Mouse (Mus musculus) liver, adult 2 months (tissue): ENCODE data around the gene Tmem221. TPM values are rescaled to one million over a fixed set of nuclear protein-coding genes. Genes with fewer than 3 reads are reported as not detected.

Source experiments
- DNase-seq: peaks from one replicate; pipeline ENCODE4 v3.0.0-alpha.2; 2011; ENCODE audit warnings: low read depth, low spot score; ENCODE audit errors: extremely low read depth
- H3K27ac ChIP-seq: fragments of 200-500 bp; replicated peaks from 2 replicates; pipeline ENCODE4 v1.5.1; 2012; ENCODE audit warnings: low read depth, mild to moderate bottlenecking, control low read depth, inconsistent platforms, low read length; ENCODE audit not compliant: insufficient read depth
- H3K27me3 ChIP-seq: fragments of 200-500 bp; 2 replicates; pipeline ENCODE4 v1.6.1; 2012; ENCODE audit warnings: mild to moderate bottlenecking, moderate library complexity, low read length, inconsistent platforms; ENCODE audit not compliant: control insufficient read depth, insufficient read depth
- H3K36me3 ChIP-seq: fragments of 200-500 bp; 2 replicates; pipeline ENCODE4 v1.6.1; 2012; ENCODE audit warnings: low read length, inconsistent platforms; ENCODE audit not compliant: control insufficient read depth, insufficient read depth
- H3K4me1 ChIP-seq: fragments of 200-500 bp; 2 replicates; pipeline ENCODE4 v1.6.1; 2011; ENCODE audit warnings: low read length; ENCODE audit not compliant: control insufficient read depth, insufficient read depth
- H3K4me3 ChIP-seq: fragments of 200-500 bp; 2 replicates; pipeline ENCODE4 v1.5.1; 2011; ENCODE audit warnings: low read depth, mild to moderate bottlenecking, control low read depth, low read length, moderate library complexity; ENCODE audit not compliant: insufficient read depth
- H3K79me2 ChIP-seq: fragments of 200-500 bp; 2 replicates; pipeline ENCODE4 v1.6.1; 2012; ENCODE audit warnings: inconsistent platforms, mild to moderate bottlenecking, low read length, moderate library complexity; ENCODE audit not compliant: control insufficient read depth, insufficient read depth
- H3K9ac ChIP-seq: fragments of 200-500 bp; 2 replicates; pipeline ENCODE4 v1.6.1; 2012; ENCODE audit warnings: low read depth, mild to moderate bottlenecking, control low read depth, inconsistent platforms, low read length
- CTCF ChIP-seq: fragments of 200-500 bp; IDR thresholded peaks from 2 replicates; pipeline ENCODE4 v1.5.1; 2011; ENCODE audit warnings: low read depth, low read length, control low read depth
- POLR2A ChIP-seq: fragments of 200-500 bp; IDR thresholded peaks from 2 replicates; pipeline ENCODE4 v1.6.1; 2011; ENCODE audit warnings: low read length, control low read depth; ENCODE audit not compliant: insufficient read depth; ENCODE audit errors: extremely low read depth
- WGBS: fragments of 180-500 bp; shearing (Covaris S2); methylation state at CpG from one replicate; pipeline ENCODE4 v1.1.7; 2018; 5-methylcytosine and 5-hydroxymethylcytosine counted together
- polyA plus RNA-seq: library from polyadenylated mRNA; depleted of rRNA; stranded (reverse); fragments of >200 nt; gene quantifications from 2 replicates; pipeline ENCODE4 v1.2.3, GENCODE M21; 2012; rRNA removed
- total RNA-seq: library from RNA; depleted of rRNA; stranded (reverse); fragments of >200 nt; gene quantifications from 2 replicates; pipeline ENCODE4 v1.2.3, GENCODE M21; 2014; rRNA removed

The Tmem221 gene
- 0.46 and 0.47 TPM in 2 replicates for total RNA-seq
- 0.14 and 0.55 TPM in 2 replicates for polyA plus RNA-seq

DNA sequence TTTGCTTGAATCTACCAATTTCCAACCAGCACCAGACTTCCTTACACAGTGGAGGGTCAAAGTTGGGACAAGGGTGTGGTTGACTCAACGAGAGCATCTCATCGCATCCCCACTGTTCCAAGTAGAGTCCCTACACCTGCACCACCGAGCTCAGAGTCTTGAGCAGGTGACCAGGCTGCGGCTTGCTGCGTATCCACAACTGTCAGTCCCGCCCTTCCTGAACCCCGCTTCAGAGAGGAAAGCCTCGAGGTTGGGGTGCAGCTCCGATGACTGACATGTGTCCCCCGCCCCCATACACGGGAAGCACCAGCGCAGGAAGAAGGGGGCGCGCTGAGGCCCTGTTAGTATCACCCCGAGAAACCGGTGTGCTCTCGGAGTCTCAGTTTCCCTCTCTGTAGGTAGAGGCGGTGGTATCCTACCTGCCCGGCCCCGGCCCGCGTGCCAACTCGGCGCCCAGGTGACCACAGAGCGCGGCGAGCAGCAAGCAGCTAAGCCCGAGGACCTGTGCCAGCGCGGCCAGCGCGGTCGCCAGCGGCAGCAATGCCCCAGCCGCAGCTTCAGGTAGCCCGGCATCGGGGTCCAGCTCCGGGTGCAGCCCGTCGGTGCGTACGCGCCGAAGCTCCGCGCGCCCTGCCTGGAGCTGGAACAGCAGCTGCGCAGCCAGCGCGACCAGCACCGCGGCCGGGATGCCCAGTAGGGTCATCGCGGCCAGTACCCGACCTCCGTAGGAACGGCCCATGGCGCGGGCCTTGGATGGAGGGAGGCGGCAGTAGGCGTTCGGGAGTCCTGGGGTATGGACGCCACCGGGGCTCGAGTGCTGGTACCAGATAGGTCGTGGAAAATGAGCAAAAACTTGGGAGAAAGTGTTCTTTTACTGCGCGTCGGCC lies at the start of gene Tmem221:
TSS of gene Tmem221 (minus strand) at position 801 of the 887 bp plus-strand sequence.
- WGBS: 7% methylated on average over 70 of the region's 70 CpGs
- H3K27me3 ChIP-seq: peaks cover 13% of the 10 kb centered on the region
- H3K36me3 ChIP-seq: no peaks in the 10 kb centered on the region
- H3K4me3 ChIP-seq: peak within 1 kb of the TSS; percentile 71
- DNase-seq: no peak
- TF ChIP-seq CTCF (no peak), POLR2A (no peak)
- H3K4me1 ChIP-seq: peaks cover 8% of the 10 kb centered on the region; the same call in 1 of the 2 replicates
- H3K79me2 ChIP-seq: no peaks in the 10 kb centered on the region
- H3K27ac ChIP-seq: no peak within 1 kb of the TSS
- peak within 1 kb of the TSS; percentile 59 for H3K9ac ChIP-seq

DNA sequence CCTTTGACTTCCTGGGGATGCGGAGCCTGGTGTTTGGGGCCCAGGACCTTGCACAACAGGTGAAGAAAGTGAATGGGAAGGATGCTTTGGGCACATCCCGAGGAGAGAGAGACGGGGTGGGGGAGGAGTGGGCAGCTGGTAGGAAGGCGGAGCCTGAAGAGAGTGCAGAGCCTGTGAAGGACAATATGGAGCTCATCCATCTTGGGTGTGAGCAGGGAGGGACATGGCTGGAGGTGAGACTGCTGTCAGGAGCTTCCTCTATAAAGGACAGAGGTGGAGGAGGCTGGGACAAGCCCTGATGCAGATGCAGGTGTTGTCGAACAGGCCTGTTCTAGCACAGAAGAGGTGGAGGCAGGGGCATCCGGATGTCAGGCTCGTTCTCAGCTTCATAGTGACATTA lies 45.4 kb upstream of the Tmem221 start:
- Histone ChIP-seq H3K4me3 (no peak overlapping the region), H3K27me3 (0 out of 2 replicates have a peak, but pooled peaks cover 3% of the 10 kb centered on the region), H3K79me2 (no peaks in the 10 kb centered on the region), H3K36me3 (no peaks in the 10 kb centered on the region), H3K27ac (no peak overlapping the region), H3K4me1 (no peaks in the 10 kb centered on the region; the same call in 1 of the 2 replicates), H3K9ac (no peak overlapping the region)
- TF ChIP-seq CTCF (no peak), POLR2A (no peak)
- DNase-seq: no peak
- 84% methylated on average over 7 of the region's 7 CpGs for WGBS

DNA sequence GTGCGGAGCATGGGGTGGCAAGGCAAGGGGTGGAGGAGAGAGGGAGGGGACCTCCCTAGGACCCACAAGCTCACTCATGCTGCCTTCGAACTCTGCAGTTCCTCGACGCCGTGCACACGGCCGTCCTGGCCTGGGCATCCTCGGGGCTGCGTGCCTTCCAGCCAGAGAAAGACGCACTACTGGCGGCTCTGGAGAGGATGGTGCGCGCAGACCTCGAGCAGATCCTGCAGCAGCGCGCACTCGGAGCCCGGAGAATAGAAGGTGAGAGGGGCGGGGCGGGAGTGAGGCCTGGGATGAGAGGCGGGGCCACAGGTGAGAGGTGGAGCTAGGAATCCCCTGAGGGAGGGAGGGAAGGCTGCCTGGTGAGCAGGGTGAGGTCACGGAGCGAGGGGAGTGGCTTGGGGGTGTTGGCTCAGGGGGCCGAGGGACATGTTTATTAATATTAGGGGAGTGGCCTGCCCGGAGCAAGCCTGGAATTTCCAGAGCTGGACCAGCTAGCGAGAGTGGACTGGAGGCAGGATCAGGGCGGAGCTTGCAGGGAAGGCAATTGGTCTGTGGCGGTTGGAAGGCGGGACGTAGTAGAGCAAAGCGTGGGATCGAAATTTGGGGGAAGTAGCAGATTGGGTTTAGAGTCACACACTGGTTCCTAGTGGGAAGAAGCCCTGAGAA lies 44.1 kb upstream of the Tmem221 start:
- Histone ChIP-seq H3K36me3 (no peaks in the 10 kb centered on the region), H3K27me3 (0 out of 2 replicates have a peak, but pooled peaks cover 3% of the 10 kb centered on the region), H3K4me3 (peak overlapping the region; percentile 1; the same call in 1 of the 2 replicates), H3K4me1 (no peaks in the 10 kb centered on the region; the same call in 1 of the 2 replicates), H3K79me2 (no peaks in the 10 kb centered on the region), H3K9ac (no peak overlapping the region), H3K27ac (no peak overlapping the region)
- peak; percentile 77 for DNase-seq
- no peak for TF ChIP-seq CTCF
- TF ChIP-seq POLR2A: no peak
- WGBS: 4% methylated on average over 32 of the region's 32 CpGs

DNA sequence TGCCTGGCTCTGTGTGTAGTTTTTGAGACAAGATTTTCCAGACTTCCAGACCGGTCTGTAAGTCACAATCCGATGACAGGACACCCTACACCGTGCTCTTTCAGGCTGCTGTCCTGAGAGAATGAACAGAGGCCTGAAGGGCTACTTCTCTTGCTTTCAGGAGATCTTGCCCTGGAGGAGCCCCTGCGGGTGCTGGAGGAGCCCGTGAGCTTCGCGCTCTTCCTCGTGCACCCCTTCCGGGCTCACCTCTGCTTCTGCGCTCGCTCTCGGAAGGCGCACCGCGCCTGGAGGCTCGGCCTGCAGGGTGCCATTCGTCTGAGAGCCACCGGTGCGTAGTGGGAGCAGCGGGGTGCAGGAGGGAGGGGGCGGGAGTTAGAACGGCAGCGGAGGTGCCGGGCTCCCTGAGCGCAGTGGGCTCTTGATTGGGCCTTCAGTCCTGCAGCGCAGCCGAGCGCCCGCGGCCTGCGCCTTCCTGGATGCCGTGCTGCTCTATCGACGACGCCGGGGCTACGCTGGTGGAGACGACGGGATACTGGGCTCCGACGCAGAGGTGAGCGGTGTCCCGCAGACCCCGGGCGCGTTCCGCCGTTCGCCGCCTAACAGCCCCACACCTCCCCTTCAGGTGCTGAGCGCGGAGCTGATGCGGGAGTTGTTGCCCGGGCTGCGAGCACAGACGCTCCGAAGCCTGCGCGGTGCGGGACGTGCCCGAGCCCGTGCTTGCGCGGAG lies 43.4 kb upstream of the Tmem221 start:
- WGBS: 15% methylated on average over 65 of the region's 65 CpGs
- Histone ChIP-seq H3K4me3 (peak overlapping the region; percentile 1; the same call in 1 of the 2 replicates), H3K4me1 (no peaks in the 10 kb centered on the region; the same call in 1 of the 2 replicates), H3K9ac (no peak overlapping the region), H3K27me3 (0 out of 2 replicates have a peak, but pooled peaks cover 3% of the 10 kb centered on the region), H3K27ac (no peak overlapping the region), H3K79me2 (no peaks in the 10 kb centered on the region), H3K36me3 (no peaks in the 10 kb centered on the region)
- TF ChIP-seq POLR2A (no peak), CTCF (no peak)
- DNase-seq: no peak

DNA sequence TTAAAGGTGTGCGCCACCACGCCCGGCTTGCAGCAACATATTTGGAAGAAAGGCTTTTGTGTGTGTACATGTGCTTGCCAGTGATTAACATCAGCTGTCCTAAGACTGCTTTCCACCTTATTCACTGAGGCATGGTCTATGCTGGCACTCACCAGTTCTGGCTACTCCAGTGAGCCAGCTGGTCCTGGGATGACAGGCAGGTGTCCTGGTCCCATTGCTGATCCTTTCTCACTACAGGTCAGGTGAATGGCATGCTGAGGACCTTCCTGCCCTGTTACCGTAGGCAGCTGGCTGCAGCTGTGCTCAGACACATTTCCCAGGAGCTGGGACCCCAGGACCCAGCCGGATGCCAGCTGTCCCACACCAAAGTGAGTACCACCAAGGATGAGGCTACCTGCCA lies 40.2 kb upstream of the Tmem221 start:
- no peaks in the 10 kb centered on the region; the same call in 1 of the 2 replicates for H3K4me1 ChIP-seq
- H3K4me3 ChIP-seq: no peak overlapping the region
- TF ChIP-seq CTCF (no peak), POLR2A (no peak)
- H3K79me2 ChIP-seq: no peaks in the 10 kb centered on the region
- H3K36me3 ChIP-seq: no peaks in the 10 kb centered on the region
- 0 out of 2 replicates have a peak, but pooled peaks cover 3% of the 10 kb centered on the region for H3K27me3 ChIP-seq
- WGBS: 94% methylated on average over 5 of the region's 5 CpGs
- H3K9ac ChIP-seq: no peak overlapping the region
- DNase-seq: no peak
- no peak overlapping the region for H3K27ac ChIP-seq
